Mouse (Mus musculus) embryonic facial prominence, embryonic 15.5 days (tissue): ENCODE measurements at regions not wholly inside any gene's neighbourhood (a gene's known extent, or its start where the extent isn't known, plus 50 kb on each side); places are given as distances from the start of the nearest gene placed in this dataset.
"Not testable (repeated sequence)": the region's sequence is repeated elsewhere in the genome, so short reads cannot be mapped to it uniquely, and the experiment has no call there.

ENCODE experiments used
- ATAC-seq: fragments of 200-750 bp; cut with Nextera tagmentation; 2 replicates; pipeline ENCODE4 v1.8.0; 2017; ENCODE audit warnings: low read depth, moderate TSS enrichment; ENCODE audit not compliant: insufficient number of reproducible peaks, low FRiP score, low TSS enrichment
- H3K27ac ChIP-seq: fragments of 300-500 bp; sonication (generic); replicated peaks from 2 replicates; pipeline ENCODE4 v1.5.1; 2015; ENCODE audit warnings: mild to moderate bottlenecking, inconsistent platforms
- H3K27me3 ChIP-seq: fragments of 300-500 bp; sonication (generic); 2 replicates; pipeline ENCODE4 v1.6.1; 2015; ENCODE audit warnings: inconsistent platforms
- H3K36me3 ChIP-seq: fragments of 300-500 bp; sonication (generic); 2 replicates; pipeline ENCODE4 v1.6.1; 2015; ENCODE audit warnings: mild to moderate bottlenecking, inconsistent platforms
- H3K4me1 ChIP-seq: fragments of 300-500 bp; sonication (generic); 2 replicates; pipeline ENCODE4 v1.6.1; 2015; ENCODE audit warnings: inconsistent platforms
- H3K4me2 ChIP-seq: fragments of 300-500 bp; sonication (generic); replicated peaks from 2 replicates; pipeline ENCODE4 v1.6.1; 2015; ENCODE audit warnings: mild to moderate bottlenecking, inconsistent platforms
- H3K4me3 ChIP-seq: fragments of 300-500 bp; sonication (generic); replicated peaks from 2 replicates; pipeline ENCODE4 v1.5.1; 2015; ENCODE audit warnings: mild to moderate bottlenecking, inconsistent platforms
- H3K9ac ChIP-seq: fragments of 300-500 bp; sonication (generic); 2 replicates; pipeline ENCODE4 v1.6.1; 2015; ENCODE audit warnings: inconsistent platforms
- H3K9me3 ChIP-seq: fragments of 300-500 bp; sonication (generic); replicated peaks from 2 replicates; pipeline ENCODE4 v1.6.1; 2016; ENCODE audit warnings: inconsistent platforms
- WGBS: fragments of 180-500 bp; shearing (Covaris S2); methylation state at CpG from one replicate; pipeline ENCODE4 v1.1.7; 2015; 5-methylcytosine and 5-hydroxymethylcytosine counted together

- Histone ChIP-seq H3K4me1 (no peaks in the 10 kb centered on the region), H3K27ac (no peak overlapping the region), H3K4me2 (no peak overlapping the region), H3K36me3 (no peaks in the 10 kb centered on the region), H3K9me3 (no peaks in the 10 kb centered on the region), H3K27me3 (no peaks in the 10 kb centered on the region), H3K4me3 (no peak overlapping the region), H3K9ac (no peak overlapping the region)
- ATAC-seq = no peak
- WGBS = 95% methylated on average over 4 of the region's 4 CpGs
These were observed 140.2 kb downstream of the Jrkl start for GRCm38 (mm10) chr9:13105426-13105825.

GRCm38 (mm10) chr9:13083669-13084068 lies 162.0 kb downstream of the Jrkl start:
- ATAC-seq = no peak
- Histone ChIP-seq H3K4me3 (no peak overlapping the region), H3K4me2 (no peak overlapping the region)

GRCm38 (mm10) chr9:13049079-13049478 lies 196.6 kb downstream of the Jrkl start:
- Histone ChIP-seq H3K4me3 (no peak overlapping the region), H3K36me3 (no peaks in the 10 kb centered on the region), H3K4me2 (no peak overlapping the region), H3K27ac (no peak overlapping the region), H3K9ac (no peak overlapping the region), H3K27me3 (no peaks in the 10 kb centered on the region), H3K9me3 (no peaks in the 10 kb centered on the region), H3K4me1 (no peaks in the 10 kb centered on the region)
- no peak for ATAC-seq

More at GRCm38 (mm10) chr9:13083669-13084068, 162.0 kb downstream of the Jrkl start:
- no peak overlapping the region for H3K27ac ChIP-seq
- no peaks in the 10 kb centered on the region for H3K9me3 ChIP-seq
- no peak overlapping the region for H3K9ac ChIP-seq
- H3K4me1 ChIP-seq = no peaks in the 10 kb centered on the region
- H3K27me3 ChIP-seq = no peaks in the 10 kb centered on the region
- WGBS = 84% methylated on average over 11 of the region's 11 CpGs
- H3K36me3 ChIP-seq = no peaks in the 10 kb centered on the region

- H3K36me3 ChIP-seq = no peaks in the 10 kb centered on the region
- no peak for ATAC-seq
- H3K4me3 ChIP-seq = no peak overlapping the region
- no peak overlapping the region for H3K9ac ChIP-seq
- no peaks in the 10 kb centered on the region for H3K27me3 ChIP-seq
- no peak overlapping the region for H3K4me2 ChIP-seq
- no peak overlapping the region for H3K27ac ChIP-seq
- no peaks in the 10 kb centered on the region for H3K4me1 ChIP-seq
- H3K9me3 ChIP-seq = no peaks in the 10 kb centered on the region
These were observed 226.6 kb downstream of the Jrkl start for GRCm38 (mm10) chr9:13019025-13019424.

- ATAC-seq, H3K27me3 ChIP-seq: not testable (repeated sequence)
These were observed 262.4 kb downstream of the Jrkl start for GRCm38 (mm10) chr9:12983209-12983608.

GRCm38 (mm10) chr9:12973022-12973421 lies 272.6 kb downstream of the Jrkl start:
- ATAC-seq = no peak
- H3K27ac ChIP-seq = no peak overlapping the region
- H3K9ac ChIP-seq = no peak overlapping the region
- H3K27me3 ChIP-seq = no peaks in the 10 kb centered on the region
- H3K9me3 ChIP-seq = no peaks in the 10 kb centered on the region
- H3K4me2 ChIP-seq = no peak overlapping the region
- no peak overlapping the region for H3K4me3 ChIP-seq
- no peaks in the 10 kb centered on the region for H3K36me3 ChIP-seq
- 17% methylated on average over 1 of the region's 1 CpGs for WGBS
- no peaks in the 10 kb centered on the region for H3K4me1 ChIP-seq

More at GRCm38 (mm10) chr9:12983209-12983608, 262.4 kb downstream of the Jrkl start:
- WGBS = 87% methylated on average over 1 of the region's 1 CpGs
- not testable (repeated sequence) for H3K27ac ChIP-seq, H3K4me1 ChIP-seq, H3K4me2 ChIP-seq, H3K9me3 ChIP-seq, H3K36me3 ChIP-seq, H3K9ac ChIP-seq, H3K4me3 ChIP-seq

- WGBS = 36% methylated on average over 2 of the region's 2 CpGs
- no peak overlapping the region for H3K4me2 ChIP-seq
- 0 out of 2 replicates have a peak overlapping the region, but pooled peaks have one; percentile 11 for H3K27ac ChIP-seq
- H3K9me3 ChIP-seq = no peaks in the 10 kb centered on the region
- H3K36me3 ChIP-seq = no peaks in the 10 kb centered on the region
- H3K27me3 ChIP-seq = no peaks in the 10 kb centered on the region
- H3K4me1 ChIP-seq = no peaks in the 10 kb centered on the region
- H3K4me3 ChIP-seq = no peak overlapping the region
- ATAC-seq = no peak
- H3K9ac ChIP-seq = no peak overlapping the region
These were observed 285.3 kb downstream of the Jrkl start for GRCm38 (mm10) chr9:12960337-12960736.

GRCm38 (mm10) chr9:12946088-12946487 lies 299.5 kb downstream of the Jrkl start:
- H3K27me3 ChIP-seq = no peaks in the 10 kb centered on the region
- WGBS = 53% methylated on average over 1 of the region's 1 CpGs
- H3K4me1 ChIP-seq = no peaks in the 10 kb centered on the region

GRCm38 (mm10) chr9:12945476-12945875 lies 300.2 kb downstream of the Jrkl start:
- Histone ChIP-seq H3K4me1 (no peaks in the 10 kb centered on the region), H3K4me2 (no peak overlapping the region), H3K9ac (no peak overlapping the region), H3K4me3 (no peak overlapping the region), H3K27ac (no peak overlapping the region), H3K9me3 (no peaks in the 10 kb centered on the region), H3K27me3 (no peaks in the 10 kb centered on the region), H3K36me3 (no peaks in the 10 kb centered on the region)
- WGBS = 68% methylated on average over 2 of the region's 2 CpGs
- ATAC-seq = no peak

More at GRCm38 (mm10) chr9:12946088-12946487, 299.5 kb downstream of the Jrkl start:
- H3K36me3 ChIP-seq = no peaks in the 10 kb centered on the region
- H3K4me3 ChIP-seq = no peak overlapping the region
- no peak overlapping the region for H3K4me2 ChIP-seq
- no peak for ATAC-seq
- H3K9me3 ChIP-seq = no peaks in the 10 kb centered on the region
- no peak overlapping the region for H3K9ac ChIP-seq
- H3K27ac ChIP-seq = no peak overlapping the region

GRCm38 (mm10) chr9:12945037-12945436 lies 300.6 kb downstream of the Jrkl start:
- WGBS = 76% methylated on average over 4 of the region's 4 CpGs
- H3K27me3 ChIP-seq = no peaks in the 10 kb centered on the region
- H3K36me3 ChIP-seq = no peaks in the 10 kb centered on the region
- H3K4me2 ChIP-seq = no peak overlapping the region
- H3K9me3 ChIP-seq = no peaks in the 10 kb centered on the region
- H3K9ac ChIP-seq = no peak overlapping the region
- no peaks in the 10 kb centered on the region for H3K4me1 ChIP-seq
- no peak overlapping the region for H3K4me3 ChIP-seq
- no peak for ATAC-seq
- no peak overlapping the region for H3K27ac ChIP-seq

- H3K9ac ChIP-seq = no peak overlapping the region
- no peaks in the 10 kb centered on the region for H3K27me3 ChIP-seq
- ATAC-seq = no peak
- 76% methylated on average over 4 of the region's 4 CpGs for WGBS
- H3K4me1 ChIP-seq = no peaks in the 10 kb centered on the region
- no peak overlapping the region for H3K4me2 ChIP-seq
- H3K4me3 ChIP-seq = no peak overlapping the region
- no peaks in the 10 kb centered on the region for H3K9me3 ChIP-seq
- H3K36me3 ChIP-seq = no peaks in the 10 kb centered on the region
- H3K27ac ChIP-seq = no peak overlapping the region
These were observed 310.6 kb downstream of the Jrkl start for GRCm38 (mm10) chr9:12935016-12935415.

GRCm38 (mm10) chr9:12925549-12926186 lies 320.0 kb downstream of the Jrkl start:
- H3K4me3 ChIP-seq = no peak overlapping the region
- H3K27me3 ChIP-seq = no peaks in the 10 kb centered on the region
- H3K9me3 ChIP-seq = no peaks in the 10 kb centered on the region
- no peak overlapping the region for H3K27ac ChIP-seq
- H3K4me1 ChIP-seq = no peaks in the 10 kb centered on the region
- 53% methylated on average over 6 of the region's 6 CpGs for WGBS
- H3K4me2 ChIP-seq = no peak overlapping the region
- H3K36me3 ChIP-seq = no peaks in the 10 kb centered on the region
- no peak for ATAC-seq
- no peak overlapping the region for H3K9ac ChIP-seq
